Mouse (Mus musculus) myocyte (in vitro differentiated cells): Measurements from ENCODE around the gene Cd3g. TPM values are rescaled to one million over a fixed set of nuclear protein-coding genes. Genes with fewer than 3 reads are reported as not detected.

Experiments
- H3K27me3 ChIP-seq: one replicate; pipeline ENCODE4 v1.6.1; 2011; ENCODE audit not compliant: control insufficient read depth, insufficient read depth, insufficient read length
- H3K36me3 ChIP-seq: one replicate; pipeline ENCODE4 v1.6.1; 2011; ENCODE audit not compliant: control insufficient read depth, insufficient read depth
- H3K4me2 ChIP-seq: one replicate; pipeline ENCODE4 v1.6.1; 2011; ENCODE audit warnings: low read depth, control low read depth
- H3K4me3 ChIP-seq: one replicate; pipeline ENCODE4 v1.5.1; 2011; ENCODE audit warnings: mild to moderate bottlenecking, control low read depth, moderate library complexity
- H3K79me2 ChIP-seq: one replicate; pipeline ENCODE4 v1.6.1; 2011; ENCODE audit not compliant: control insufficient read depth, insufficient read depth
- H3ac ChIP-seq: one replicate; pipeline ENCODE4 v1.6.1; 2011; ENCODE audit not compliant: control insufficient read depth, insufficient read length
- CEBPB ChIP-seq: IDR thresholded peaks from 2 replicates; pipeline ENCODE4 v1.6.1; 2011; ENCODE audit warnings: mild to moderate bottlenecking, moderate library complexity; ENCODE audit not compliant: poor library complexity, insufficient read depth, severe bottlenecking
- E2F4 ChIP-seq: IDR thresholded peaks from one replicate; pipeline ENCODE4 v1.6.1; 2011; ENCODE audit warnings: mild to moderate bottlenecking, control low read depth, moderate library complexity; ENCODE audit not compliant: insufficient read depth
- MAX ChIP-seq: IDR thresholded peaks from one replicate; pipeline ENCODE4 v1.6.1; 2011; ENCODE audit warnings: low read depth, mild to moderate bottlenecking, control low read depth
- MYOD1 ChIP-seq, 3 experiments: IDR thresholded peaks; one replicate each; pipeline ENCODE4 v1.6.1; 2011; ENCODE audit warnings: control low read depth in 2 of 3, low read depth in 2 of 3, mild to moderate bottlenecking in 2 of 3, moderate library complexity in 1 of 3; ENCODE audit not compliant: insufficient read length in 2 of 3, control insufficient read depth in 1 of 3
- MYOG ChIP-seq, 3 experiments: IDR thresholded peaks; one replicate each; pipeline ENCODE4 v1.6.1; 2011; ENCODE audit warnings: control low read depth in 2 of 3, low read depth in 2 of 3, mild to moderate bottlenecking in 2 of 3; ENCODE audit not compliant: insufficient read length in 2 of 3, control insufficient read depth in 1 of 3, insufficient read depth in 1 of 3
- POLR2A ChIP-seq: IDR thresholded peaks from one replicate; pipeline ENCODE4 v1.6.1; 2011; ENCODE audit warnings: low read depth, mild to moderate bottlenecking, control low read depth, moderate library complexity; ENCODE audit not compliant: insufficient read length
- POLR2AphosphoS2 ChIP-seq: IDR thresholded peaks from one replicate; pipeline ENCODE4 v1.6.1; 2011; ENCODE audit warnings: low read depth, control low read depth; ENCODE audit not compliant: insufficient read length
- REST ChIP-seq: IDR thresholded peaks from one replicate; pipeline ENCODE4 v1.6.1; 2011; ENCODE audit warnings: mild to moderate bottlenecking, control low read depth, moderate library complexity; ENCODE audit not compliant: insufficient read depth, insufficient read length
- SRF ChIP-seq: IDR thresholded peaks from one replicate; pipeline ENCODE4 v1.6.1; 2011; ENCODE audit warnings: low read depth; ENCODE audit not compliant: control insufficient read depth, insufficient read length
- TCF12 ChIP-seq: IDR thresholded peaks from one replicate; pipeline ENCODE4 v1.6.1; 2011; ENCODE audit warnings: mild to moderate bottlenecking, control low read depth; ENCODE audit not compliant: poor library complexity, insufficient read depth, severe bottlenecking
- TCF3 ChIP-seq: IDR thresholded peaks from one replicate; pipeline ENCODE4 v1.6.1; 2011; ENCODE audit warnings: low read depth, control low read depth; ENCODE audit not compliant: insufficient read length
- USF1 ChIP-seq: IDR thresholded peaks from one replicate; pipeline ENCODE4 v1.6.1; 2011; ENCODE audit warnings: low read depth, mild to moderate bottlenecking, control low read depth, moderate library complexity
- polyA plus RNA-seq: library from polyadenylated mRNA; unstranded; fragments of >200 nt; fragmentation: generic; extraction: Trizol; gene quantifications from one replicate; pipeline ENCODE4 v1.2.1, GENCODE M21; 2012; ENCODE audit warnings: missing spikeins

Cd3g gene
- polyA plus RNA-seq, 1 experiment, result 0.06 TPM

- no peaks in the 10 kb centered on the region for H3K36me3 ChIP-seq
- peaks cover 9% of the 10 kb centered on the region for H3K27me3 ChIP-seq
- no peak within 1 kb of the TSS for H3K4me2 ChIP-seq
- H3K4me3 ChIP-seq, result no peak within 1 kb of the TSS
- no peaks in the 10 kb centered on the region for H3K79me2 ChIP-seq
- TF ChIP-seq CEBPB (no peak), E2F4 (no peak), TCF12 (no peak), MYOD1 (IDR thresholded peaks at IDR 0.05; ENCODE audit: control insufficient read depth in 1 of 3, insufficient read length in 2 of 3, low read depth in 2 of 3) (no peak), REST (no peak), MAX (no peak), POLR2A (no peak), TCF3 (no peak), MYOG (IDR thresholded peaks at IDR 0.05; ENCODE audit: control insufficient read depth in 1 of 3, insufficient read depth in 1 of 3, insufficient read length in 2 of 3, low read depth in 2 of 3) (no peak), POLR2AphosphoS2 (no peak), USF1 (no peak), SRF (no peak)
- H3ac ChIP-seq, result no peak within 1 kb of the TSS
Measured at GRCm38 (mm10) chr9:45009180-45010078, 29.2 kb upstream of the Cd3g start, which contains the start of gene Cd3e. Gene Cd3e, minus strand, starts transcription at chr9:45009627.

- Histone ChIP-seq H3K79me2 (no peaks in the 10 kb centered on the region), H3K4me3 (no peak overlapping the region), H3K27me3 (peaks cover 12% of the 10 kb centered on the region), H3ac (no peak overlapping the region), H3K36me3 (no peaks in the 10 kb centered on the region), H3K4me2 (no peak overlapping the region)
- no peak for TF ChIP-seq POLR2AphosphoS2
- TF ChIP-seq CEBPB, result no peak
- TF ChIP-seq POLR2A, result no peak
- TF ChIP-seq TCF3, result no peak
- TF ChIP-seq REST, result no peak
- TF ChIP-seq USF1, result no peak
- TF ChIP-seq TCF12, result no peak
- no peak for TF ChIP-seq MYOG (IDR thresholded peaks at IDR 0.05; ENCODE audit: control insufficient read depth in 1 of 3, insufficient read depth in 1 of 3, insufficient read length in 2 of 3, low read depth in 2 of 3)
- no peak for TF ChIP-seq SRF
- no peak for TF ChIP-seq E2F4
- no peak for TF ChIP-seq MYOD1 (IDR thresholded peaks at IDR 0.05; ENCODE audit: control insufficient read depth in 1 of 3, insufficient read length in 2 of 3, low read depth in 2 of 3)
- TF ChIP-seq MAX, result no peak
Measured at GRCm38 (mm10) chr9:45008342-45008741, 28.1 kb upstream of the Cd3g start.

DNA sequence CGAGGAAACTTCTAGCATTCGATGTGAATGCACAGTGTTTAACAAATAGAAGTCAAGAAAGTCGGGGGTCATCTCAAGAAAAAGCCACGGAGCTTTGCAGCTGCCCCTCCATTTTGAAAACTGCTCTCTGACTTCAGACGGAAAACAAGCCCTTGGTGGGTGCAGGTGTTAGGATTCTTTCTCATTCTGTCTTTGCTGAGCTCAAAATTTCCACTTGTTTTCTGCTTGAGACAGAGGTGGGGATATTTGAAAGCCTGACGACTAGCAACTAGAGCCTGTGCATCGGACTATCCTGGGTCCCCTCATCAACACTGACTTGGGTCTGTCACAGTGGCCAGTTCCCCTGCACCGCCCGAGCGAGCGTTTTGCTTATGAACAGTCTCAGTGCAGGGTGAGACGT, 27.2 kb upstream of the Cd3g start:
- Histone ChIP-seq H3K79me2 (no peaks in the 10 kb centered on the region), H3K4me3 (no peak overlapping the region), H3ac (no peak overlapping the region), H3K36me3 (no peaks in the 10 kb centered on the region), H3K4me2 (no peak overlapping the region), H3K27me3 (peaks cover 15% of the 10 kb centered on the region)
- TF ChIP-seq REST (no peak), E2F4 (no peak), TCF3 (no peak), USF1 (no peak), MYOD1 (IDR thresholded peaks at IDR 0.05; ENCODE audit: control insufficient read depth in 1 of 3, insufficient read length in 2 of 3, low read depth in 2 of 3) (no peak), MYOG (IDR thresholded peaks at IDR 0.05; ENCODE audit: control insufficient read depth in 1 of 3, insufficient read depth in 1 of 3, insufficient read length in 2 of 3, low read depth in 2 of 3) (no peak), POLR2A (no peak), SRF (no peak), TCF12 (no peak), MAX (no peak), CEBPB (no peak), POLR2AphosphoS2 (no peak)

DNA sequence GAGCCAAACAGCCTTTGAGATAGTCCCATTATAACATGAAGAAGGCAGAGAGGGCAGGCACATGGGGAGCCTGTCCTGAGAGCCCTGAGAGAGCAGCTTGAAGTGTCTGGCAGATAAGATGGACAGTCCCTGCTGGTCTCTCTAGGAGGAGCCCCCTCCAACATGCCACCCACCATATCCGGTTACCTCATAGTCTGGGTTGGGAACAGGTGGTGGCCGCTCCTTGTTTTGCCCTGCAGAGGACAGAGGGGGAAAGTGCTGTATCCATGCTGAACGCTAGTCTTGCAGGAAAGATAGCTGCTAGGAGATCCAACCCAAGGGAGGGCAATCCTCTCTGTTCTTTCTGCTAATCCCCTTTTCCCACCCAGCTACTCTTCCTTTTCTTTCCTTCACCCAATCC, 20.0 kb upstream of the Cd3g start:
- H3K79me2 ChIP-seq, result no peaks in the 10 kb centered on the region
- peaks cover 6% of the 10 kb centered on the region for H3K27me3 ChIP-seq
- H3K4me3 ChIP-seq, result no peak overlapping the region
- TF ChIP-seq MYOG (IDR thresholded peaks at IDR 0.05; ENCODE audit: control insufficient read depth in 1 of 3, insufficient read depth in 1 of 3, insufficient read length in 2 of 3, low read depth in 2 of 3) (peak in 1 of 3 experiments; percentile 38), USF1 (no peak), MYOD1 (IDR thresholded peaks at IDR 0.05; ENCODE audit: control insufficient read depth in 1 of 3, insufficient read length in 2 of 3, low read depth in 2 of 3) (peak in 2 of 3 experiments; percentile 48 to 67)
- no peaks in the 10 kb centered on the region for H3K36me3 ChIP-seq
- no peak overlapping the region for H3ac ChIP-seq
- peak overlapping the region; percentile 52 for H3K4me2 ChIP-seq
